Mouse (Mus musculus) forebrain, embryonic 15.5 days (tissue): Measurements from ENCODE around the gene 2310003L06Rik. TPM values are rescaled to one million over a fixed set of nuclear protein-coding genes. Genes with fewer than 3 reads are reported as not detected.

Experiments
- polyA plus RNA-seq: library from polyadenylated mRNA; unstranded; fragments of >200 nt; fragmentation: Nextera tagmentation; extraction: Ambion mirVana; gene quantifications from 2 replicates; pipeline ENCODE4 v1.2.1, GENCODE M21; 2015

2310003L06Rik gene
- polyA plus RNA-seq, 1 experiment from 2014 or later = not detected

Other genes starting within 250 kb of the 2310003L06Rik start
- not detected in 2 replicates for gene Csn1s2a, start 194.9 kb upstream of the 2310003L06Rik start, polyA plus RNA-seq
- not detected in 2 replicates for gene Csn1s2b, start 161.4 kb upstream of the 2310003L06Rik start, polyA plus RNA-seq
- not detected in 2 replicates for gene Prr27, start 143.8 kb upstream of the 2310003L06Rik start, polyA plus RNA-seq
- not detected in 2 replicates for gene Odam, start 84.4 kb upstream of the 2310003L06Rik start, polyA plus RNA-seq
- not detected in 2 replicates for gene Csn3, start 43.9 kb upstream of the 2310003L06Rik start, polyA plus RNA-seq
- gene Gm28434, start 58 bp downstream of the 2310003L06Rik start, polyA plus RNA-seq = not detected in 2 replicates
- gene Cabs1, start 10.0 kb downstream of the 2310003L06Rik start, polyA plus RNA-seq = not detected in 2 replicates
- gene Smr3a, start 33.1 kb downstream of the 2310003L06Rik start, polyA plus RNA-seq = not detected in 2 replicates
- not detected in 2 replicates for gene Smr2, start 117.1 kb downstream of the 2310003L06Rik start, polyA plus RNA-seq
- not detected in 2 replicates for gene Gm11116, start 142.1 kb downstream of the 2310003L06Rik start, polyA plus RNA-seq
- not detected in 2 replicates for gene Gm11115, start 184.6 kb downstream of the 2310003L06Rik start, polyA plus RNA-seq